Mouse (Mus musculus) olfactory bulb, adult 2 months (tissue): ENCODE data around the gene Gpr173. TPM values are rescaled to one million over a fixed set of nuclear protein-coding genes. Genes with fewer than 3 reads are reported as not detected.

Source experiments
- H3K27ac ChIP-seq: fragments of 200-500 bp; 2 replicates; pipeline ENCODE4 v1.5.1; 2012; ENCODE audit warnings: low read depth, low read length; ENCODE audit not compliant: insufficient read depth
- H3K4me1 ChIP-seq: fragments of 200-500 bp; 2 replicates; pipeline ENCODE4 v1.6.1; 2012; ENCODE audit warnings: low read length; ENCODE audit not compliant: control insufficient read depth, insufficient read depth
- H3K4me3 ChIP-seq: fragments of 200-500 bp; 2 replicates; pipeline ENCODE4 v1.5.1; 2012; ENCODE audit warnings: mild to moderate bottlenecking, low read depth, low read length, moderate library complexity; ENCODE audit not compliant: insufficient read depth
- CTCF ChIP-seq: fragments of 200-500 bp; IDR thresholded peaks from 2 replicates; pipeline ENCODE4 v1.5.1; 2012; ENCODE audit warnings: low read depth, mild to moderate bottlenecking, low read length, moderate library complexity; ENCODE audit not compliant: insufficient read depth
- POLR2A ChIP-seq: fragments of 200-500 bp; IDR thresholded peaks from 2 replicates; pipeline ENCODE4 v1.6.1; 2012; ENCODE audit warnings: mild to moderate bottlenecking, low read depth, low read length, moderate library complexity; ENCODE audit not compliant: insufficient read depth
- WGBS: fragments of 180-500 bp; shearing (Covaris S2); methylation state at CpG from one replicate; pipeline ENCODE4 v1.1.7; 2018; 5-methylcytosine and 5-hydroxymethylcytosine counted together
- polyA plus RNA-seq: library from polyadenylated mRNA; stranded (reverse); fragments of >200 nt; gene quantifications from 2 replicates; pipeline ENCODE4 v1.2.4, GENCODE M21; 2012; ENCODE audit warnings: low replicate concordance; ENCODE audit not compliant: missing spikeins, insufficient read depth, insufficient read length

Gpr173 gene
- polyA plus RNA-seq, 1 experiment = not detected

GRCm38 (mm10) chrX:152320535-152320934 is 48.0 kb downstream of the Gpr173 start:
- Histone ChIP-seq H3K4me3 (no peak overlapping the region), H3K27ac (no peak overlapping the region), H3K4me1 (no peaks in the 10 kb centered on the region)
- TF ChIP-seq POLR2A (no peak), CTCF (no peak)
- WGBS = 91% methylated on average over 4 of the region's 4 CpGs

GRCm38 (mm10) chrX:152307942-152308341 is 60.6 kb downstream of the Gpr173 start:
- Histone ChIP-seq H3K4me3 (no peak overlapping the region), H3K4me1 (no peaks in the 10 kb centered on the region), H3K27ac (no peak overlapping the region)
- TF ChIP-seq POLR2A = no peak
- TF ChIP-seq CTCF = no peak
- 45% methylated on average over 2 of the region's 2 CpGs for WGBS

DNA sequence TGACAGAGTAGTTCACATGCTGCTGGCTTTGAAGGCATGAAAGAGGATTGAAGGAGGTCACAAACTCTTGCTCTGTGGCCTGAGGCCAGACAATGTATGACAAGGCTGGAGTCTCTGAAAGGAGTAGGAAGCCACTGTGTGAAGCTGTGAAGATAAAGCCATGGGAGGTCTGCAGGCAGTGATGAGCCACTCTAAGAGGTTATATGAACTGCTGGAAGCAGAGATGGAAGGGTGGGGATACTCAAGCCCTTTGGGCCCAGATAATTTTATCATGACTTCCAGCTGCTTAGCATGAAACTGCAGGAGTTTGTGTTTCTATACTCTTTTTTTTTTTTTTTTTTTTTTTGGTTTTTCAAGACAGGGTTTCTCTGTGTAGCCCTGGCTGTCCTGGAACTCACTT is 61.1 kb downstream of the Gpr173 start:
- Histone ChIP-seq H3K27ac (no peak overlapping the region), H3K4me1 (no peaks in the 10 kb centered on the region), H3K4me3 (no peak overlapping the region)
- TF ChIP-seq CTCF (no peak), POLR2A (no peak)

DNA sequence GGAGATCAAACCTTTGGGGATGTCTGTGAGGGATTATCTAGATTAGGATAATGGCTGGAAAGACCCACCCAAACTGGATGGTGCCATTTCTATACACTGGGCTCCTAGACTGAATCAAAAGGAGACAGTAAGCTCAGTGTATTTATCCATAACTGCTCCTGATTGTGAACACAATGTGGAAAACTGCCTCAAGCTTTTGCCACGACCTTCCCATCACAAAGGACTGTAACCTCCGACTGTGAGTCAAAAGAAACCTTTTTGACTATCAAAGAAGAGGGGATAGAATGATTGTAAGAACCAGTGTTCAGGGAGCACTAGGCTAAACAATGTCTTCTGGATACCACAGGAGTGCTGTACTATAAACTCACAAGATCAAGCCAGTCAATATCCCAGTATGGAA is 62.3 kb downstream of the Gpr173 start:
- 66% methylated on average over 2 of the region's 2 CpGs for WGBS
- H3K27ac ChIP-seq = no peak overlapping the region
- TF ChIP-seq POLR2A (no peak), CTCF (no peak)

More for the DNA sequence above, 62.3 kb downstream of the Gpr173 start:
- no peaks in the 10 kb centered on the region for H3K4me1 ChIP-seq
- H3K4me3 ChIP-seq = no peak overlapping the region

Other genes starting within 250 kb of the Gpr173 start
- gene Iqsec2, start 224.4 kb downstream of the Gpr173 start, polyA plus RNA-seq = not detected in 2 replicates
- gene Kdm5c, start 135.7 kb downstream of the Gpr173 start, polyA plus RNA-seq = not detected in 2 replicates
- gene Kantr, start 41.2 kb downstream of the Gpr173 start, polyA plus RNA-seq = not detected in 2 replicates
- gene Tspyl2, start 26.3 kb downstream of the Gpr173 start, polyA plus RNA-seq = not detected in 2 replicates
- gene Cldn34a, start 194.6 kb upstream of the Gpr173 start, polyA plus RNA-seq = not detected in 2 replicates